Mouse (Mus musculus): ENCODE data around the gene Galnt6. TPM values are rescaled to one million over a fixed set of nuclear protein-coding genes. Genes with fewer than 3 reads are reported as not detected.

The Galnt6 gene
- polyA plus RNA-seq, 1 experiment from 2014 or later = 1.2 TPM

GRCm38 (mm10) chr15:100680381-100680780 is 48.8 kb downstream of the Galnt6 start:
- no peak for TF ChIP-seq CTCF (IDR thresholded peaks at IDR 0.05)
- no peak for TF ChIP-seq EP300 (IDR thresholded peaks at IDR 0.05)
- Histone ChIP-seq H3K4me1 (ENCODE audit: insufficient read depth, low read depth, low read length) (no peaks in the 10 kb centered on the region), H3K4me2 (replicated peaks; ENCODE audit: low read depth, low read length) (no peak overlapping the region), H3K27ac (ENCODE audit: low read length) (no peak overlapping the region), H3K9ac (replicated peaks; ENCODE audit: low read depth) (no peak overlapping the region), H3K4me3 (ENCODE audit: low read depth, low read length) (no peak overlapping the region), H3K27me3 (replicated peaks; ENCODE audit: insufficient read depth, low read length) (no peaks in the 10 kb centered on the region), H3K36me3 (ENCODE audit: insufficient read depth, low read length) (no peaks in the 10 kb centered on the region), H3K9me3 (ENCODE audit: low read length) (no peaks in the 10 kb centered on the region)
- 39% methylated on average over 3 of the region's 3 CpGs for WGBS
- ATAC-seq (no peak), DNase-seq (ENCODE audit: low spot score) (no peak)

GRCm38 (mm10) chr15:100679005-100679404 is 50.2 kb downstream of the Galnt6 start:
- no peak overlapping the region for H3K9ac ChIP-seq (replicated peaks; ENCODE audit: low read depth)
- H3K4me2 ChIP-seq (replicated peaks; ENCODE audit: low read depth, low read length) = no peak overlapping the region
- ATAC-seq (peak; percentile 51), DNase-seq (ENCODE audit: low spot score) (peak; percentile 63)
- H3K36me3 ChIP-seq (ENCODE audit: insufficient read depth, low read length) = no peaks in the 10 kb centered on the region
- no peaks in the 10 kb centered on the region for H3K4me1 ChIP-seq (ENCODE audit: insufficient read depth, low read depth, low read length)
- H3K27ac ChIP-seq (ENCODE audit: low read length) = peak overlapping the region; percentile 57
- no peak overlapping the region for H3K4me3 ChIP-seq (ENCODE audit: low read depth, low read length)
- H3K9me3 ChIP-seq (ENCODE audit: low read length) = no peaks in the 10 kb centered on the region
- no peaks in the 10 kb centered on the region for H3K27me3 ChIP-seq (replicated peaks; ENCODE audit: insufficient read depth, low read length)
- TF ChIP-seq CTCF (IDR thresholded peaks at IDR 0.05) (no peak), EP300 (IDR thresholded peaks at IDR 0.05) (no peak)
- 58% methylated on average over 14 of the region's 14 CpGs for WGBS

GRCm38 (mm10) chr15:100678581-100678980 is 50.6 kb downstream of the Galnt6 start:
- Histone ChIP-seq H3K4me3 (ENCODE audit: low read depth, low read length) (no peak overlapping the region), H3K4me2 (replicated peaks; ENCODE audit: low read depth, low read length) (no peak overlapping the region), H3K27ac (ENCODE audit: low read length) (0 out of 2 replicates have a peak overlapping the region, but pooled peaks have one; percentile 14), H3K9ac (replicated peaks; ENCODE audit: low read depth) (no peak overlapping the region), H3K9me3 (ENCODE audit: low read length) (no peaks in the 10 kb centered on the region), H3K4me1 (ENCODE audit: insufficient read depth, low read depth, low read length) (no peaks in the 10 kb centered on the region), H3K36me3 (ENCODE audit: insufficient read depth, low read length) (no peaks in the 10 kb centered on the region), H3K27me3 (replicated peaks; ENCODE audit: insufficient read depth, low read length) (no peaks in the 10 kb centered on the region)
- no peak for TF ChIP-seq CTCF (IDR thresholded peaks at IDR 0.05)
- no peak for TF ChIP-seq EP300 (IDR thresholded peaks at IDR 0.05)
- WGBS = 74% methylated on average over 12 of the region's 12 CpGs
- peak; percentile 43 for ATAC-seq
- DNase-seq (ENCODE audit: low spot score) = no peak

- H3K27me3 ChIP-seq (replicated peaks; ENCODE audit: insufficient read depth, low read length) = no peaks in the 10 kb centered on the region
- 82% methylated on average over 8 of the region's 8 CpGs for WGBS
- no peak overlapping the region for H3K27ac ChIP-seq (ENCODE audit: low read length)
- TF ChIP-seq EP300 (IDR thresholded peaks at IDR 0.05) (no peak), CTCF (IDR thresholded peaks at IDR 0.05) (no peak)
- H3K9ac ChIP-seq (replicated peaks; ENCODE audit: low read depth) = no peak overlapping the region
- H3K9me3 ChIP-seq (ENCODE audit: low read length) = no peaks in the 10 kb centered on the region
- H3K36me3 ChIP-seq (ENCODE audit: insufficient read depth, low read length) = no peaks in the 10 kb centered on the region
- H3K4me3 ChIP-seq (ENCODE audit: low read depth, low read length) = no peak overlapping the region
- ATAC-seq (no peak), DNase-seq (ENCODE audit: low spot score) (no peak)
- H3K4me1 ChIP-seq (ENCODE audit: insufficient read depth, low read depth, low read length) = no peaks in the 10 kb centered on the region
- no peak overlapping the region for H3K4me2 ChIP-seq (replicated peaks; ENCODE audit: low read depth, low read length)
These were observed 51.5 kb downstream of the Galnt6 start for GRCm38 (mm10) chr15:100677675-100678074.

GRCm38 (mm10) chr15:100676521-100676920 is 52.7 kb downstream of the Galnt6 start:
- Histone ChIP-seq H3K27me3 (replicated peaks; ENCODE audit: insufficient read depth, low read length) (no peaks in the 10 kb centered on the region), H3K27ac (ENCODE audit: low read length) (no peak overlapping the region), H3K4me3 (ENCODE audit: low read depth, low read length) (no peak overlapping the region), H3K9ac (replicated peaks; ENCODE audit: low read depth) (no peak overlapping the region), H3K36me3 (ENCODE audit: insufficient read depth, low read length) (no peaks in the 10 kb centered on the region), H3K4me1 (ENCODE audit: insufficient read depth, low read depth, low read length) (no peaks in the 10 kb centered on the region), H3K4me2 (replicated peaks; ENCODE audit: low read depth, low read length) (no peak overlapping the region), H3K9me3 (ENCODE audit: low read length) (no peaks in the 10 kb centered on the region)
- no peak for ATAC-seq
- TF ChIP-seq EP300 (IDR thresholded peaks at IDR 0.05) (no peak), CTCF (IDR thresholded peaks at IDR 0.05) (peak; percentile 23; the same call in 1 of the 2 replicates)
- WGBS = 81% methylated on average over 1 of the region's 1 CpGs
- DNase-seq (ENCODE audit: low spot score) = no peak

- Histone ChIP-seq H3K4me3 (ENCODE audit: low read depth, low read length) (no peak overlapping the region), H3K4me2 (replicated peaks; ENCODE audit: low read depth, low read length) (no peak overlapping the region), H3K4me1 (ENCODE audit: insufficient read depth, low read depth, low read length) (no peaks in the 10 kb centered on the region), H3K36me3 (ENCODE audit: insufficient read depth, low read length) (no peaks in the 10 kb centered on the region), H3K9ac (replicated peaks; ENCODE audit: low read depth) (no peak overlapping the region), H3K27me3 (replicated peaks; ENCODE audit: insufficient read depth, low read length) (no peaks in the 10 kb centered on the region), H3K9me3 (ENCODE audit: low read length) (no peaks in the 10 kb centered on the region), H3K27ac (ENCODE audit: low read length) (no peak overlapping the region)
- 23% methylated on average over 3 of the region's 3 CpGs for WGBS
- DNase-seq (ENCODE audit: low spot score) (no peak), ATAC-seq (no peak)
- no peak for TF ChIP-seq EP300 (IDR thresholded peaks at IDR 0.05)
- TF ChIP-seq CTCF (IDR thresholded peaks at IDR 0.05) = no peak
These were observed 53.7 kb downstream of the Galnt6 start for GRCm38 (mm10) chr15:100675486-100675885.

- H3K36me3 ChIP-seq (ENCODE audit: insufficient read depth, low read length) = no peaks in the 10 kb centered on the region
- H3K9ac ChIP-seq (replicated peaks; ENCODE audit: low read depth) = no peak overlapping the region
- H3K9me3 ChIP-seq (ENCODE audit: low read length) = no peaks in the 10 kb centered on the region
- WGBS = 79% methylated on average over 10 of the region's 10 CpGs
- H3K4me3 ChIP-seq (ENCODE audit: low read depth, low read length) = no peak overlapping the region
- TF ChIP-seq CTCF (IDR thresholded peaks at IDR 0.05) = no peak
- TF ChIP-seq EP300 (IDR thresholded peaks at IDR 0.05) = no peak
- no peak overlapping the region for H3K4me2 ChIP-seq (replicated peaks; ENCODE audit: low read depth, low read length)
- no peaks in the 10 kb centered on the region for H3K27me3 ChIP-seq (replicated peaks; ENCODE audit: insufficient read depth, low read length)
- no peak for DNase-seq (ENCODE audit: low spot score)
- H3K27ac ChIP-seq (ENCODE audit: low read length) = no peak overlapping the region
- no peaks in the 10 kb centered on the region for H3K4me1 ChIP-seq (ENCODE audit: insufficient read depth, low read depth, low read length)
- ATAC-seq = no peak
These were observed 54.6 kb downstream of the Galnt6 start for GRCm38 (mm10) chr15:100674566-100674965.
